Mouse (Mus musculus): ENCODE measurements around the gene Ncor2. TPM values are rescaled to one million over a fixed set of nuclear protein-coding genes. Genes with fewer than 3 reads are reported as not detected.

Gene Ncor2
- total RNA-seq, 1 experiment = 19.9 TPM

GRCm38 (mm10) chr5:125016421-125017242 is 162.4 kb downstream of the Ncor2 start:
- DNase-seq (ENCODE audit: low read depth, low spot score) = no peak
- Histone ChIP-seq H3K9ac (ENCODE audit: insufficient read depth, low read depth, low read length, poor library complexity, severe bottlenecking) (no peak overlapping the region), H3K4me3 (ENCODE audit: insufficient read depth in 1 of 2, low read depth in 1 of 2, low read length in 2 of 2, poor library complexity in 1 of 2, severe bottlenecking in 1 of 2) (no peak overlapping the region), H3K9me3 (ENCODE audit: control insufficient read depth, insufficient read depth, low read depth, low read length) (no peaks in the 10 kb centered on the region), H3K27ac (ENCODE audit: insufficient read depth, low read depth, low read length, poor library complexity, severe bottlenecking) (no peak overlapping the region), H3K4me1 (ENCODE audit: control insufficient read depth in 2 of 2, insufficient read depth in 2 of 2, low read length in 2 of 2, poor library complexity in 1 of 2) (peaks cover 0 to 3% of the 10 kb centered on the region in 2 experiments; a peak in 1 of 4 replicates), H3K36me3 (ENCODE audit: control insufficient read depth, insufficient read depth, low read length, poor library complexity, severe bottlenecking) (peaks cover 27% of the 10 kb centered on the region; the same call in 1 of the 2 replicates)
- in situ Hi-C loops (cut with MboI; ENCODE audit: low sequenced_read_pairs in 2 of 2, unreplicated experiment in 2 of 2) = no loop called here
- TF ChIP-seq ZC3H11A (IDR thresholded peaks at IDR 0.05; ENCODE audit: borderline replicate concordance, low read depth, low read length) (no peak), CHD2 (IDR thresholded peaks at IDR 0.05; ENCODE audit: low read depth, low read length) (no peak), MAFK (IDR thresholded peaks at IDR 0.05; ENCODE audit: insufficient read depth, low read depth, low read length) (no peak), HCFC1 (IDR thresholded peaks at IDR 0.05; ENCODE audit: borderline replicate concordance, insufficient read depth, low read length) (no peak)

GRCm38 (mm10) chr5:125015576-125015975 is 163.4 kb downstream of the Ncor2 start:
- Histone ChIP-seq H3K9ac (ENCODE audit: insufficient read depth, low read depth, low read length, poor library complexity, severe bottlenecking) (no peak overlapping the region), H3K9me3 (ENCODE audit: control insufficient read depth, insufficient read depth, low read depth, low read length) (no peaks in the 10 kb centered on the region), H3K4me1 (ENCODE audit: control insufficient read depth in 2 of 2, insufficient read depth in 2 of 2, low read length in 2 of 2, poor library complexity in 1 of 2) (peaks cover 0 to 3% of the 10 kb centered on the region in 2 experiments; a peak in 1 of 4 replicates), H3K36me3 (ENCODE audit: control insufficient read depth, insufficient read depth, low read length, poor library complexity, severe bottlenecking) (peaks cover 27% of the 10 kb centered on the region; the same call in 1 of the 2 replicates), H3K4me3 (ENCODE audit: insufficient read depth in 1 of 2, low read depth in 1 of 2, low read length in 2 of 2, poor library complexity in 1 of 2, severe bottlenecking in 1 of 2) (no peak overlapping the region), H3K27ac (ENCODE audit: insufficient read depth, low read depth, low read length, poor library complexity, severe bottlenecking) (no peak overlapping the region)
- no peak for DNase-seq (ENCODE audit: low read depth, low spot score)
- in situ Hi-C loops (cut with MboI; ENCODE audit: low sequenced_read_pairs in 2 of 2, unreplicated experiment in 2 of 2) = no loop called here
- no peak for TF ChIP-seq CHD2 (IDR thresholded peaks at IDR 0.05; ENCODE audit: low read depth, low read length)
- TF ChIP-seq ZNF384 (IDR thresholded peaks at IDR 0.05; ENCODE audit: low read depth, low read length) = no peak
- TF ChIP-seq HCFC1 (IDR thresholded peaks at IDR 0.05; ENCODE audit: borderline replicate concordance, insufficient read depth, low read length) = no peak
- TF ChIP-seq MAFK (IDR thresholded peaks at IDR 0.05; ENCODE audit: insufficient read depth, low read depth, low read length) = no peak
- no peak for TF ChIP-seq ZC3H11A (IDR thresholded peaks at IDR 0.05; ENCODE audit: borderline replicate concordance, low read depth, low read length)

GRCm38 (mm10) chr5:125015066-125015465 is 164.0 kb downstream of the Ncor2 start:
- in situ Hi-C loops (cut with MboI; ENCODE audit: low sequenced_read_pairs in 2 of 2, unreplicated experiment in 2 of 2) = no loop called here

GRCm38 (mm10) chr5:125014497-125014896 is 164.5 kb downstream of the Ncor2 start:
- Histone ChIP-seq H3K27ac (ENCODE audit: insufficient read depth, low read depth, low read length, poor library complexity, severe bottlenecking) (no peak overlapping the region), H3K4me1 (ENCODE audit: control insufficient read depth in 2 of 2, insufficient read depth in 2 of 2, low read length in 2 of 2, poor library complexity in 1 of 2) (peaks cover 0 to 5% of the 10 kb centered on the region in 2 experiments; a peak in 1 of 4 replicates), H3K4me3 (ENCODE audit: insufficient read depth in 1 of 2, low read depth in 1 of 2, low read length in 2 of 2, poor library complexity in 1 of 2, severe bottlenecking in 1 of 2) (no peak overlapping the region), H3K9me3 (ENCODE audit: control insufficient read depth, insufficient read depth, low read depth, low read length) (no peaks in the 10 kb centered on the region), H3K9ac (ENCODE audit: insufficient read depth, low read depth, low read length, poor library complexity, severe bottlenecking) (no peak overlapping the region), H3K36me3 (ENCODE audit: control insufficient read depth, insufficient read depth, low read length, poor library complexity, severe bottlenecking) (peaks cover 27% of the 10 kb centered on the region; the same call in 1 of the 2 replicates)
- DNase-seq (ENCODE audit: low read depth, low spot score) = peak; percentile 48
- TF ChIP-seq ZNF384 (IDR thresholded peaks at IDR 0.05; ENCODE audit: low read depth, low read length) (no peak), ZC3H11A (IDR thresholded peaks at IDR 0.05; ENCODE audit: borderline replicate concordance, low read depth, low read length) (peak; percentile 60; the same call in 1 of the 2 replicates), HCFC1 (IDR thresholded peaks at IDR 0.05; ENCODE audit: borderline replicate concordance, insufficient read depth, low read length) (no peak), CHD2 (IDR thresholded peaks at IDR 0.05; ENCODE audit: low read depth, low read length) (no peak), MAFK (IDR thresholded peaks at IDR 0.05; ENCODE audit: insufficient read depth, low read depth, low read length) (no peak)
- in situ Hi-C loops (cut with MboI; ENCODE audit: low sequenced_read_pairs in 2 of 2, unreplicated experiment in 2 of 2) = loop anchor here in 1 of 2 experiments (5.0 kb wide), 1 partner anchor 102 kb away; no protein-coding TSS in a partner anchor

More at GRCm38 (mm10) chr5:125015066-125015465, 164.0 kb downstream of the Ncor2 start:
- H3K9ac ChIP-seq (ENCODE audit: insufficient read depth, low read depth, low read length, poor library complexity, severe bottlenecking) = no peak overlapping the region
- no peak overlapping the region for H3K4me3 ChIP-seq (ENCODE audit: insufficient read depth in 1 of 2, low read depth in 1 of 2, low read length in 2 of 2, poor library complexity in 1 of 2, severe bottlenecking in 1 of 2)
- H3K4me1 ChIP-seq (ENCODE audit: control insufficient read depth in 2 of 2, insufficient read depth in 2 of 2, low read length in 2 of 2, poor library complexity in 1 of 2) = peaks cover 0 to 4% of the 10 kb centered on the region in 2 experiments; a peak in 1 of 4 replicates
- DNase-seq (ENCODE audit: low read depth, low spot score) = no peak
- no peaks in the 10 kb centered on the region for H3K9me3 ChIP-seq (ENCODE audit: control insufficient read depth, insufficient read depth, low read depth, low read length)
- TF ChIP-seq ZNF384 (IDR thresholded peaks at IDR 0.05; ENCODE audit: low read depth, low read length) = no peak
- no peak for TF ChIP-seq CHD2 (IDR thresholded peaks at IDR 0.05; ENCODE audit: low read depth, low read length)
- no peak for TF ChIP-seq MAFK (IDR thresholded peaks at IDR 0.05; ENCODE audit: insufficient read depth, low read depth, low read length)
- TF ChIP-seq ZC3H11A (IDR thresholded peaks at IDR 0.05; ENCODE audit: borderline replicate concordance, low read depth, low read length) = no peak
- no peak for TF ChIP-seq HCFC1 (IDR thresholded peaks at IDR 0.05; ENCODE audit: borderline replicate concordance, insufficient read depth, low read length)
- peaks cover 27% of the 10 kb centered on the region; the same call in 1 of the 2 replicates for H3K36me3 ChIP-seq (ENCODE audit: control insufficient read depth, insufficient read depth, low read length, poor library complexity, severe bottlenecking)
- no peak overlapping the region for H3K27ac ChIP-seq (ENCODE audit: insufficient read depth, low read depth, low read length, poor library complexity, severe bottlenecking)
